Mouse (Mus musculus): ENCODE measurements around the gene Hs2st1. TPM values are rescaled to one million over a fixed set of nuclear protein-coding genes. Genes with fewer than 3 reads are reported as not detected.
"Not testable (repeated sequence)": the region's sequence is repeated elsewhere in the genome, so short reads cannot be mapped to it uniquely, and the experiment has no call there.

Gene Hs2st1
- 10 to 100 TPM; 38.4 to 40.5 TPM for total RNA-seq (2021)
- long read RNA-seq, experiment 1, full-length matches to known transcripts, result 22 of 34 reads
- long read RNA-seq, experiment 1, partial matches to known transcripts, result 1 of 34 reads
- long read RNA-seq, experiment 1, other reads (novel, unspliced or antisense), result 11 of 34 reads
- long read RNA-seq, experiment 2, full-length matches to known transcripts, result 31 of 55 reads
- long read RNA-seq, experiment 2, partial matches to known transcripts, result 19 of 55 reads
- long read RNA-seq, experiment 2, other reads (novel, unspliced or antisense), result 5 of 55 reads

- TF ChIP-seq CTCF (conservative IDR thresholded peaks at IDR 0.05), result 0 out of 2 replicates have a peak, but pooled peaks have one; percentile 19
- peak within 1 kb of the TSS; percentile 100 for H3K27ac ChIP-seq
- DNase-seq (ENCODE audit: low spot score in 2 of 2), result peak; percentile 95 to 99
- peak within 1 kb of the TSS; percentile 80 for H3K4me3 ChIP-seq
These were observed at the start of gene Hs2st1, which contains the start of gene Selenof for GRCm38 (mm10) chr3:144570047-144570815. Gene Hs2st1, minus strand, starts transcription at chr3:144570181. Gene Selenof, plus strand, starts transcription at chr3:144570304.

GRCm38 (mm10) chr3:144617633-144618180 lies 47.7 kb upstream of the Hs2st1 start:
- Histone ChIP-seq H3K4me3 (no peak overlapping the region), H3K27ac (peak overlapping the region; percentile 15; the same call in 1 of the 2 replicates)
- DNase-seq (ENCODE audit: low spot score in 2 of 2), result no peak
- TF ChIP-seq CTCF (conservative IDR thresholded peaks at IDR 0.05), result no peak

GRCm38 (mm10) chr3:144616654-144617425 lies 46.9 kb upstream of the Hs2st1 start:
- peak; percentile 83 to 84 for DNase-seq (ENCODE audit: low spot score in 2 of 2)
- TF ChIP-seq CTCF (conservative IDR thresholded peaks at IDR 0.05), result peak; percentile 97
- peak overlapping the region; percentile 39; the same call in 1 of the 2 replicates for H3K27ac ChIP-seq

GRCm38 (mm10) chr3:144615459-144615858 lies 45.5 kb upstream of the Hs2st1 start:
- H3K4me3 ChIP-seq, result no peak overlapping the region
- H3K27ac ChIP-seq, result no peak overlapping the region
- DNase-seq (ENCODE audit: low spot score in 2 of 2), result no peak
- no peak for TF ChIP-seq CTCF (conservative IDR thresholded peaks at IDR 0.05)

More at GRCm38 (mm10) chr3:144616654-144617425, 46.9 kb upstream of the Hs2st1 start:
- no peak overlapping the region for H3K4me3 ChIP-seq

GRCm38 (mm10) chr3:144614698-144615097 lies 44.7 kb upstream of the Hs2st1 start:
- no peak for DNase-seq (ENCODE audit: low spot score in 2 of 2)

GRCm38 (mm10) chr3:144614277-144614676 lies 44.3 kb upstream of the Hs2st1 start:
- no peak for DNase-seq (ENCODE audit: low spot score in 2 of 2)
- H3K4me3 ChIP-seq, result no peak overlapping the region
- H3K27ac ChIP-seq, result peak overlapping the region; percentile 48; the same call in 1 of the 2 replicates
- TF ChIP-seq CTCF (conservative IDR thresholded peaks at IDR 0.05), result no peak

More at GRCm38 (mm10) chr3:144614698-144615097, 44.7 kb upstream of the Hs2st1 start:
- Histone ChIP-seq H3K4me3 (no peak overlapping the region), H3K27ac (no peak overlapping the region)
- TF ChIP-seq CTCF (conservative IDR thresholded peaks at IDR 0.05), result no peak

- TF ChIP-seq CTCF (conservative IDR thresholded peaks at IDR 0.05), result no peak
- no peak overlapping the region for H3K27ac ChIP-seq
- no peak for DNase-seq (ENCODE audit: low spot score in 2 of 2)
- no peak overlapping the region for H3K4me3 ChIP-seq
These were observed 42.4 kb upstream of the Hs2st1 start for GRCm38 (mm10) chr3:144612382-144612781.

- H3K27ac ChIP-seq, result peak overlapping the region; percentile 43
- H3K4me3 ChIP-seq, result no peak overlapping the region
- DNase-seq (ENCODE audit: low spot score in 2 of 2), result no peak
- TF ChIP-seq CTCF (conservative IDR thresholded peaks at IDR 0.05), result no peak
These were observed 41.8 kb upstream of the Hs2st1 start for GRCm38 (mm10) chr3:144611626-144612271.

- DNase-seq (ENCODE audit: low spot score in 2 of 2), result no peak
- H3K27ac ChIP-seq, result no peak overlapping the region
- no peak overlapping the region for H3K4me3 ChIP-seq
- TF ChIP-seq CTCF (conservative IDR thresholded peaks at IDR 0.05), result no peak
These were observed 40.8 kb upstream of the Hs2st1 start for GRCm38 (mm10) chr3:144610759-144611158.

GRCm38 (mm10) chr3:144608090-144608489 lies 38.1 kb upstream of the Hs2st1 start:
- Histone ChIP-seq H3K27ac (no peak overlapping the region), H3K4me3 (no peak overlapping the region)
- DNase-seq (ENCODE audit: low spot score in 2 of 2), result no peak
- TF ChIP-seq CTCF (conservative IDR thresholded peaks at IDR 0.05), result no peak

- peak; percentile 46 for TF ChIP-seq CTCF (conservative IDR thresholded peaks at IDR 0.05)
- no peak overlapping the region for H3K27ac ChIP-seq
- DNase-seq (ENCODE audit: low spot score in 2 of 2), result no peak
- no peak overlapping the region for H3K4me3 ChIP-seq
These were observed 36.5 kb upstream of the Hs2st1 start for GRCm38 (mm10) chr3:144606449-144606848.

- not testable (repeated sequence) for DNase-seq (ENCODE audit: low spot score in 2 of 2); H3K27ac ChIP-seq; H3K4me3 ChIP-seq
- TF ChIP-seq CTCF (conservative IDR thresholded peaks at IDR 0.05), result peak; percentile 43
These were observed 35.8 kb upstream of the Hs2st1 start for GRCm38 (mm10) chr3:144605811-144606210.
